Mouse (Mus musculus) midbrain, embryonic 11.5 days (tissue): Measurements from ENCODE around the gene Vps37d. TPM values are rescaled to one million over a fixed set of nuclear protein-coding genes. Genes with fewer than 3 reads are reported as not detected.

ENCODE experiments used
- ATAC-seq: fragments of 200-750 bp; cut with Nextera tagmentation; 2 replicates; pipeline ENCODE4 v1.8.0; 2017; ENCODE audit warnings: moderate TSS enrichment, moderate library complexity; ENCODE audit not compliant: low FRiP score
- DNase-seq: peaks from one replicate; pipeline ENCODE4 v3.0.0; 2015; ENCODE audit warnings: low spot score; ENCODE audit errors: missing footprints
- H3K27ac ChIP-seq: fragments of 300-500 bp; sonication (generic); 2 replicates; pipeline ENCODE4 v1.5.1; 2014; ENCODE audit warnings: low read depth, low read length
- H3K27me3 ChIP-seq: fragments of 300-500 bp; sonication (generic); 2 replicates; pipeline ENCODE4 v1.6.1; 2014; ENCODE audit warnings: mild to moderate bottlenecking, low read length, moderate library complexity, mixed read lengths; ENCODE audit not compliant: control insufficient read depth, insufficient read depth
- H3K36me3 ChIP-seq: fragments of 300-500 bp; sonication (generic); 2 replicates; pipeline ENCODE4 v1.6.1; 2014; ENCODE audit warnings: mild to moderate bottlenecking, low read length, moderate library complexity, mixed read lengths; ENCODE audit not compliant: control insufficient read depth, insufficient read depth
- H3K4me1 ChIP-seq: fragments of 300-500 bp; sonication (generic); 2 replicates; pipeline ENCODE4 v1.6.1; 2014; ENCODE audit warnings: low read length; ENCODE audit not compliant: control insufficient read depth, insufficient read depth
- H3K4me2 ChIP-seq: fragments of 300-500 bp; sonication (generic); 2 replicates; pipeline ENCODE4 v1.6.1; 2014; ENCODE audit warnings: mild to moderate bottlenecking, moderate library complexity
- H3K4me3 ChIP-seq: fragments of 300-500 bp; sonication (generic); 2 replicates; pipeline ENCODE4 v1.5.1; 2014; ENCODE audit warnings: low read depth, low read length
- H3K9ac ChIP-seq: fragments of 300-500 bp; sonication (generic); 2 replicates; pipeline ENCODE4 v1.6.1; 2014; ENCODE audit warnings: low read length
- H3K9me3 ChIP-seq: fragments of 300-500 bp; sonication (generic); 2 replicates; pipeline ENCODE4 v1.6.1; 2016; ENCODE audit warnings: low read length; ENCODE audit not compliant: control insufficient read depth
- WGBS: fragments of 180-500 bp; shearing (Covaris S2); extraction: QIAGEN DNeasy Blood & Tissue Kit; methylation state at CpG from one replicate; pipeline ENCODE4 v1.1.7; 2014; 5-methylcytosine and 5-hydroxymethylcytosine counted together
- polyA plus RNA-seq: library from polyadenylated mRNA; unstranded; fragments of >200 nt; fragmentation: Nextera tagmentation; extraction: Ambion mirVana; gene quantifications from 2 replicates; pipeline ENCODE4 v1.2.1, GENCODE M21; 2014

Vps37d gene
- polyA plus RNA-seq, 1 experiment from 2014 or later, result 9.6 TPM

DNA sequence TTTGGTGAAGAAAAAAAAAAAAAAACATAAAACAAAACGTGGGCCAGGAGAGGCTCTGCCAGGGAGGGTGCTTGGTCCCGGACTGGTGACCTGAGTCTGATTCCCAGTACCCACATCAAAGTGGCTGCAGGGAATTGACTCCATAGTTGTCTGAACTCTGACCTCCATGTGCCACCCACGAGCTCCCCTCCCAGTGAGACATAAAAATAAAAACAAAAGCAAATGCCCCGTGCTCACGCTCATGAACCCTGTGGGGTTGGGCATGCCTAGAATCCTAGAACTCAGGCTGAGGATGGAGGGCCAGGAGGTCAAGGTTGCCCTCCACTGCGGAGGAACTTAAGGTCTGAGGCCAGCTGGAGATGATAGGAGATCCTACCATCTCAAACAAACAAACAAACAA is 31.0 kb upstream of the Vps37d start:
- DNase-seq, result no peak
- no peak overlapping the region for H3K4me3 ChIP-seq
- H3K4me1 ChIP-seq, result peaks cover 4% of the 10 kb centered on the region
- ATAC-seq, result no peak
- H3K27me3 ChIP-seq, result peaks cover 31% of the 10 kb centered on the region
- no peaks in the 10 kb centered on the region for H3K36me3 ChIP-seq
- H3K27ac ChIP-seq, result no peak overlapping the region
- no peak overlapping the region for H3K4me2 ChIP-seq
- WGBS, result 55% methylated on average over 6 of the region's 6 CpGs
- no peaks in the 10 kb centered on the region for H3K9me3 ChIP-seq
- H3K9ac ChIP-seq, result no peak overlapping the region

GRCm38 (mm10) chr5:135107521-135108501 is 29.7 kb upstream of the Vps37d start:
- no peaks in the 10 kb centered on the region for H3K36me3 ChIP-seq
- peak; percentile 28; the same call in 1 of the 2 replicates for ATAC-seq

GRCm38 (mm10) chr5:135106758-135107256 is 28.7 kb upstream of the Vps37d start:
- Histone ChIP-seq H3K9me3 (no peaks in the 10 kb centered on the region), H3K27ac (no peak overlapping the region), H3K4me3 (peak overlapping the region; percentile 52), H3K36me3 (no peaks in the 10 kb centered on the region), H3K9ac (peak overlapping the region; percentile 64), H3K27me3 (peaks cover 31% of the 10 kb centered on the region), H3K4me2 (peak overlapping the region; percentile 91), H3K4me1 (peaks cover 4% of the 10 kb centered on the region)
- DNase-seq (peak; percentile 96), ATAC-seq (peak; percentile 91)
- under 1% methylated on average over 48 of the region's 48 CpGs for WGBS

More at GRCm38 (mm10) chr5:135107521-135108501, 29.7 kb upstream of the Vps37d start:
- DNase-seq, result peak; percentile 91
- Histone ChIP-seq H3K4me3 (peak overlapping the region; percentile 52), H3K9ac (no peak overlapping the region; the same call in 1 of the 2 replicates), H3K4me1 (peaks cover 4% of the 10 kb centered on the region), H3K4me2 (peak overlapping the region; percentile 91), H3K27ac (no peak overlapping the region), H3K27me3 (peaks cover 31% of the 10 kb centered on the region), H3K9me3 (no peaks in the 10 kb centered on the region)
- 10% methylated on average over 40 of the region's 40 CpGs for WGBS

- DNase-seq (peak; percentile 85), ATAC-seq (no peak)
- no peak overlapping the region for H3K4me3 ChIP-seq
- H3K9ac ChIP-seq, result no peak overlapping the region
- peaks cover 4% of the 10 kb centered on the region for H3K4me1 ChIP-seq
- no peak overlapping the region for H3K4me2 ChIP-seq
- H3K9me3 ChIP-seq, result no peaks in the 10 kb centered on the region
- no peak overlapping the region for H3K27ac ChIP-seq
- H3K36me3 ChIP-seq, result no peaks in the 10 kb centered on the region
- WGBS, result 62% methylated on average over 11 of the region's 11 CpGs
- H3K27me3 ChIP-seq, result peaks cover 26% of the 10 kb centered on the region
Observed at GRCm38 (mm10) chr5:135103999-135104660, 26.1 kb upstream of the Vps37d start.

GRCm38 (mm10) chr5:135100981-135101380 is 22.9 kb upstream of the Vps37d start:
- Histone ChIP-seq H3K9me3 (no peaks in the 10 kb centered on the region), H3K27ac (no peak overlapping the region), H3K4me2 (no peak overlapping the region), H3K27me3 (peaks cover 2% of the 10 kb centered on the region; the same call in 1 of the 2 replicates), H3K4me3 (no peak overlapping the region), H3K36me3 (no peaks in the 10 kb centered on the region), H3K4me1 (no peaks in the 10 kb centered on the region), H3K9ac (no peak overlapping the region)
- no peak for ATAC-seq
- peak; percentile 73 for DNase-seq
- WGBS, result 90% methylated on average over 1 of the region's 1 CpGs

GRCm38 (mm10) chr5:135089653-135090052 is 11.6 kb upstream of the Vps37d start, which contains the start of gene Mlxipl:
TSS of gene Mlxipl (plus strand) at chr5:135089890.
- no peak within 1 kb of the TSS for H3K27ac ChIP-seq
- H3K9ac ChIP-seq, result peak within 1 kb of the TSS; percentile 7; the same call in 1 of the 2 replicates
- H3K27me3 ChIP-seq, result peaks cover 22% of the 10 kb centered on the region
- DNase-seq (peak; percentile 83), ATAC-seq (no peak)
- peak within 1 kb of the TSS; percentile 6; the same call in 1 of the 2 replicates for H3K4me3 ChIP-seq
- WGBS, result 3% methylated on average over 37 of the region's 39 CpGs
- no peaks in the 10 kb centered on the region for H3K9me3 ChIP-seq
- no peaks in the 10 kb centered on the region for H3K36me3 ChIP-seq
- peaks cover 4% of the 10 kb centered on the region; the same call in 1 of the 2 replicates for H3K4me1 ChIP-seq
- H3K4me2 ChIP-seq, result peak within 1 kb of the TSS; percentile 26; the same call in 1 of the 2 replicates

DNA sequence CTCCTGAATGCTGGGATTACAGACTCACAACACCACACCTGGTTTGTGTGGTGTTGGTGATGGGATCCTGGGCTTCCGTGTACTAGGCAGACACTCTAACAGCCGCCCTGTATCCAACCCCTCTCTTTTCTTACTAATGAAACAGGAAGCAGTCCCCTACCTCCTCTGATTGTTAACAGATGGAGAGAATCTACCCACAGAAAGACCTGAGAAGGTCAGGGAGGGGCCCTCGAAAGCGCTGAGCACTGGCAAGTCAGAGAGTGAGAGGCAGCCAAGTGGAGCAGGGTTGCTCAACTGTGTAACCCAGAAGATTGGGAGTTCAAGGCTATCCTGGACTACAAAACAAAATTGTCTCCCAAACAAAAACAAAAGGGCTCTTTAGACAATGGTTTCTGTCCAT is 8.8 kb upstream of the Vps37d start:
- Histone ChIP-seq H3K4me3 (no peak overlapping the region), H3K9ac (no peak overlapping the region), H3K27me3 (peaks cover 22% of the 10 kb centered on the region), H3K4me2 (no peak overlapping the region), H3K9me3 (no peaks in the 10 kb centered on the region), H3K27ac (no peak overlapping the region), H3K4me1 (peaks cover 4% of the 10 kb centered on the region; the same call in 1 of the 2 replicates), H3K36me3 (no peaks in the 10 kb centered on the region)
- ATAC-seq (no peak), DNase-seq (no peak)
- 64% methylated on average over 4 of the region's 4 CpGs for WGBS

DNA sequence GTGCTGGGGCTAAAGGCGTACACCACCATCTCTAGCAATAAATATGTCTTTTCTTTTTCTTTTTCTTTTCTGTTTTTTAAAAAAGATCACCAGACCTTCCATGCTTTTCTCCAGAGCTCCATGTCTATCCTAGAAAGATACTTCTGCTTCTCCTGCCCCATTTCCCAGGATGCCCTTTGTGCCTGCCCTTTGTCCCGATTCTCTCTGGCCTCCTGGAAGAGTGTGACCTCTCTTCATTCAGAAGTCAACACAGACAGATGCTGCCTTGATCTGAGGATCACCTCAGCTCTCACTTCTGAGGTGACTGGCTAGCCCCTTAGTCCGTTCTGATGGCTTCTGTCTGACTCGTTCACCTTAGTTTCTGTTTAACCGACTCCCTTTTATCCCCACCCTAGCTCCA is 2.5 kb upstream of the Vps37d start:
- Histone ChIP-seq H3K4me1 (peaks cover 6% of the 10 kb centered on the region), H3K4me3 (no peak overlapping the region), H3K9me3 (no peaks in the 10 kb centered on the region), H3K27ac (no peak overlapping the region), H3K4me2 (no peak overlapping the region), H3K27me3 (no peaks in the 10 kb centered on the region), H3K36me3 (no peaks in the 10 kb centered on the region), H3K9ac (no peak overlapping the region)
- WGBS, result 92% methylated on average over 5 of the region's 5 CpGs
- peak; percentile 37 for DNase-seq
- ATAC-seq, result no peak
